Mouse (Mus musculus) kidney, adult 2 months (tissue): Measurements from ENCODE around the gene Tnni2. TPM values are rescaled to one million over a fixed set of nuclear protein-coding genes. Genes with fewer than 3 reads are reported as not detected.

ENCODE experiments used
- DNase-seq: peaks from one replicate; pipeline ENCODE4 v3.0.0; 2021
- H3K27ac ChIP-seq: fragments of 200-500 bp; 2 replicates; pipeline ENCODE4 v1.5.1; 2012; ENCODE audit warnings: low read depth, low read length, control low read depth, inconsistent platforms; ENCODE audit not compliant: insufficient read depth
- H3K27me3 ChIP-seq: fragments of 200-500 bp; replicated peaks from 2 replicates; pipeline ENCODE4 v1.6.1; 2012; ENCODE audit warnings: mild to moderate bottlenecking, moderate library complexity, low read length, inconsistent platforms; ENCODE audit not compliant: control insufficient read depth, insufficient read depth
- H3K36me3 ChIP-seq: fragments of 200-500 bp; 2 replicates; pipeline ENCODE4 v1.6.1; 2012; ENCODE audit warnings: mild to moderate bottlenecking, moderate library complexity, low read length, inconsistent platforms; ENCODE audit not compliant: control insufficient read depth, insufficient read depth
- H3K4me1 ChIP-seq: fragments of 200-500 bp; 2 replicates; pipeline ENCODE4 v1.6.1; 2011; ENCODE audit warnings: low read length; ENCODE audit not compliant: control insufficient read depth, insufficient read depth
- H3K4me3 ChIP-seq: fragments of 200-500 bp; 2 replicates; pipeline ENCODE4 v1.5.1; 2011; ENCODE audit warnings: mild to moderate bottlenecking, low read depth, low read length, control low read depth; ENCODE audit not compliant: insufficient read depth
- CTCF ChIP-seq: fragments of 200-500 bp; conservative IDR thresholded peaks from 2 replicates; pipeline ENCODE4 v1.5.1; 2011; ENCODE audit warnings: low read depth, mild to moderate bottlenecking, control low read depth, low read length, moderate library complexity, mixed read lengths; ENCODE audit not compliant: insufficient read depth, insufficient read length
- POLR2A ChIP-seq: fragments of 200-500 bp; IDR thresholded peaks from one replicate; pipeline ENCODE4 v1.6.1; 2011; ENCODE audit warnings: low read depth, low read length, control low read depth
- WGBS: fragments of 180-500 bp; shearing (Covaris S2); methylation state at CpG from one replicate; pipeline ENCODE4 v1.1.7; 2018; 5-methylcytosine and 5-hydroxymethylcytosine counted together
- polyA plus RNA-seq: library from polyadenylated mRNA; depleted of rRNA; stranded (reverse); fragments of >200 nt; gene quantifications from 2 replicates; pipeline ENCODE4 v1.2.3, GENCODE M21; 2012

The Tnni2 gene
- polyA plus RNA-seq, 1 experiment, result 103 TPM

GRCm38 (mm10) chr7:142428213-142428612 is 13.4 kb upstream of the Tnni2 start:
- H3K4me1 ChIP-seq, result no peaks in the 10 kb centered on the region
- no peak overlapping the region for H3K4me3 ChIP-seq
- 54% methylated on average over 7 of the region's 7 CpGs for WGBS
- H3K27me3 ChIP-seq, result no peaks in the 10 kb centered on the region
- H3K27ac ChIP-seq, result no peak overlapping the region
- H3K36me3 ChIP-seq, result no peaks in the 10 kb centered on the region
- no peak for DNase-seq
- 0 out of 2 replicates have a peak, but pooled peaks have one; percentile 11 for TF ChIP-seq CTCF
- no peak for TF ChIP-seq POLR2A

GRCm38 (mm10) chr7:142430160-142430678 is 11.4 kb upstream of the Tnni2 start:
- DNase-seq, result no peak
- no peak overlapping the region for H3K4me3 ChIP-seq
- H3K27me3 ChIP-seq, result no peaks in the 10 kb centered on the region
- no peaks in the 10 kb centered on the region for H3K4me1 ChIP-seq
- H3K27ac ChIP-seq, result no peak overlapping the region
- no peaks in the 10 kb centered on the region for H3K36me3 ChIP-seq
- TF ChIP-seq POLR2A (no peak), CTCF (no peak)
- WGBS, result 33% methylated on average over 12 of the region's 12 CpGs

- WGBS, result 79% methylated on average over 14 of the region's 14 CpGs
- TF ChIP-seq CTCF, result no peak
- TF ChIP-seq POLR2A, result no peak
- H3K36me3 ChIP-seq, result no peaks in the 10 kb centered on the region
Measured at GRCm38 (mm10) chr7:142431106-142431505, 10.5 kb upstream of the Tnni2 start.

GRCm38 (mm10) chr7:142433623-142434022 is 8.0 kb upstream of the Tnni2 start:
- Histone ChIP-seq H3K4me1 (no peaks in the 10 kb centered on the region), H3K36me3 (no peaks in the 10 kb centered on the region), H3K27ac (no peak overlapping the region), H3K4me3 (no peak overlapping the region), H3K27me3 (no peaks in the 10 kb centered on the region)
- DNase-seq, result no peak
- TF ChIP-seq POLR2A, result no peak
- no peak for TF ChIP-seq CTCF
- 46% methylated on average over 19 of the region's 19 CpGs for WGBS

More at GRCm38 (mm10) chr7:142431106-142431505, 10.5 kb upstream of the Tnni2 start:
- H3K27ac ChIP-seq, result no peak overlapping the region
- DNase-seq, result no peak
- H3K4me3 ChIP-seq, result no peak overlapping the region
- no peaks in the 10 kb centered on the region for H3K27me3 ChIP-seq
- no peaks in the 10 kb centered on the region for H3K4me1 ChIP-seq

- no peak for DNase-seq
- Histone ChIP-seq H3K27ac (no peak within 1 kb of the TSS), H3K27me3 (no peaks in the 10 kb centered on the region), H3K36me3 (no peaks in the 10 kb centered on the region), H3K4me3 (no peak within 1 kb of the TSS), H3K4me1 (no peaks in the 10 kb centered on the region)
- TF ChIP-seq CTCF, result no peak
- TF ChIP-seq POLR2A, result no peak
- 81% methylated on average over 10 of the region's 10 CpGs for WGBS
Measured at GRCm38 (mm10) chr7:142434137-142434865, 7.3 kb upstream of the Tnni2 start, which contains the start of gene Syt8. Gene Syt8, plus strand, starts transcription at chr7:142434850.

- no peaks in the 10 kb centered on the region for H3K27me3 ChIP-seq
- no peak overlapping the region for H3K27ac ChIP-seq
- no peaks in the 10 kb centered on the region for H3K36me3 ChIP-seq
- DNase-seq, result peak; percentile 66
- WGBS, result 23% methylated on average over 4 of the region's 4 CpGs
- no peaks in the 10 kb centered on the region for H3K4me1 ChIP-seq
- TF ChIP-seq CTCF, result peak; percentile 84
- no peak for TF ChIP-seq POLR2A
- H3K4me3 ChIP-seq, result no peak overlapping the region
Measured at GRCm38 (mm10) chr7:142435524-142435923, 6.1 kb upstream of the Tnni2 start.

- Histone ChIP-seq H3K27me3 (no peaks in the 10 kb centered on the region), H3K27ac (no peak overlapping the region), H3K4me1 (no peaks in the 10 kb centered on the region), H3K36me3 (no peaks in the 10 kb centered on the region), H3K4me3 (no peak overlapping the region)
- DNase-seq, result peak; percentile 60
- 69% methylated on average over 5 of the region's 5 CpGs for WGBS
- TF ChIP-seq POLR2A, result no peak
- TF ChIP-seq CTCF, result no peak; the same call in 1 of the 2 replicates
Measured at GRCm38 (mm10) chr7:142437324-142437723, 4.3 kb upstream of the Tnni2 start.
